Mouse (Mus musculus): ENCODE data around the gene Pigo. TPM values are rescaled to one million over a fixed set of nuclear protein-coding genes. Genes with fewer than 3 reads are reported as not detected.
A peak's percentile ranks its signal among the peaks of the same experiment; 100 is the strongest.

The Pigo gene
- polyA plus RNA-seq, 1 experiment from 2014 or later: 21.7 TPM

DNA sequence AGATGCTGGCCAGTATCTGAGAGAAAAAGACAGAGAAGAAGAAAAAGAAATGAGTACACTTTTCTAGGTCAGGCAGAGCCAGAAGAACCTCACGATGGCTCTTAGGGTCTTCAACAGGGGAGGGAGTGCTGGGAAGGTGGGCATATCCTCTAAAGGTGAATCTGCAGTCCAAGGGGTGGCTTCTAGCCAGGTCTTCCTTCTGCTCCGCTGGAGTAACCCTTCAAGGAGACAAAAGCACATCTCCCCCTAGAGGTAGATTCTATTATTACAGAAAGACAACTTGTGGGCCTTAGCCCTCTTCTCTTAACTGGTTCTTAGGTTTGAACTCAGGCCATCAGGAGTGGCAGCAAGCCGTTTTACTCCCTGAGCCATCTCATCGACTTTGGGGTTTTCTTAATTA is 27.0 kb upstream of the Pigo start:
- ATAC-seq (ENCODE audit: insufficient number of reproducible peaks, low FRiP score, low TSS enrichment, low read depth) (no peak), DNase-seq (ENCODE audit: low spot score) (no peak)
- Histone ChIP-seq H3K36me3 (ENCODE audit: control insufficient read depth, insufficient read depth, low read length) (no peaks in the 10 kb centered on the region), H3K27me3 (ENCODE audit: control insufficient read depth, insufficient read depth, low read length) (no peaks in the 10 kb centered on the region), H3K9ac (ENCODE audit: low read length) (no peak overlapping the region), H3K9me3 (ENCODE audit: control insufficient read depth, low read length) (no peaks in the 10 kb centered on the region), H3K4me3 (ENCODE audit: low read depth, low read length) (no peak overlapping the region), H3K4me1 (ENCODE audit: control insufficient read depth, insufficient read depth, low read length) (no peaks in the 10 kb centered on the region), H3K27ac (replicated peaks; ENCODE audit: low read depth, low read length) (no peak overlapping the region), H3K4me2 (ENCODE audit: low read depth, severe bottlenecking) (no peak overlapping the region)
- WGBS: 7% methylated on average over 4 of the region's 4 CpGs

DNA sequence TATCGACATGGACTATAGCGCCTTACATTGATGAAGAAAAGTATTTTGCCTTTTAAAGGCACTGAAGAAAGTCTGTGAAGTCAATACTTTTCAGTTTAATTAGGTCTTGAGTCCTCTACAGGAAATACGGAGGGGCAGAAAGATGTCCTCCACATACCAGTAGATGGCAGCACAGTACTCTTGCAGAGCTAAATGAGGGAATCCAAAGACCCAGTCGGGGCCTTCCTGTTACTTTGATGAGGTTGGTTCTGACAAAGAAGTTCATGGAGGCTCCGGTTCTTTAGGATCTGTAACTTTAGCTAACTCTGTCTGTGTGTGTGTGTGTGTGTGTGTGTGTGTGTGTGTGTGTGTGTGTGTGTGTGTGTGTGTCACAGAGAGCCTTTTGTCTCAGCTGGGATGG is 21.6 kb upstream of the Pigo start:
- DNase-seq (ENCODE audit: low spot score) (peak; percentile 72), ATAC-seq (ENCODE audit: insufficient number of reproducible peaks, low FRiP score, low TSS enrichment, low read depth) (no peak)
- no peak overlapping the region for H3K4me3 ChIP-seq (ENCODE audit: low read depth, low read length)
- WGBS: 11% methylated on average over 5 of the region's 5 CpGs
- no peaks in the 10 kb centered on the region for H3K27me3 ChIP-seq (ENCODE audit: control insufficient read depth, insufficient read depth, low read length)
- no peak overlapping the region for H3K4me2 ChIP-seq (ENCODE audit: low read depth, severe bottlenecking)
- H3K36me3 ChIP-seq (ENCODE audit: control insufficient read depth, insufficient read depth, low read length): no peaks in the 10 kb centered on the region
- no peaks in the 10 kb centered on the region for H3K9me3 ChIP-seq (ENCODE audit: control insufficient read depth, low read length)
- H3K4me1 ChIP-seq (ENCODE audit: control insufficient read depth, insufficient read depth, low read length): peaks cover 12% of the 10 kb centered on the region; the same call in 1 of the 2 replicates
- no peak overlapping the region for H3K27ac ChIP-seq (replicated peaks; ENCODE audit: low read depth, low read length)
- no peak overlapping the region for H3K9ac ChIP-seq (ENCODE audit: low read length)

DNA sequence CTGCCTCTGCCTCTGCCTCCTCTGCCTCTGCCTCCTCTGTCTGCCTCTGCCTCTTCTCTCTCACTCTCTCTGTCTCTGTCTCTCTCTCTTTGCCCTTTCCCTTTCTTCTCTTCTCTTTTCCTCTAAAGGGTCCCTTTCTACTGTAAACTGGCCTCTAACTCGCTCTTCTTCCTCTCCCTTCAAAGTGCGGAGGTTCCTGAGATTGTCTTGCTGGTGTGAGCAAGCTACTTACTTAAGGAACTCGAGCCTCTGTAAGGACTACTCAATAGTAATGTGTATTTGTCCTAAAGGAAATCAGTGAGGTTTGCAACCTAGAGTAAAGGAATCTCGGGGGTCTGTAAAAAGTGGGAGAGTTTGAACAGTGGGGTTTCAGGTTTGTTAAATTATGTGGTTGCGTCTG is 21.0 kb upstream of the Pigo start:
- no peak overlapping the region for H3K4me2 ChIP-seq (ENCODE audit: low read depth, severe bottlenecking)
- no peak overlapping the region for H3K27ac ChIP-seq (replicated peaks; ENCODE audit: low read depth, low read length)
- H3K27me3 ChIP-seq (ENCODE audit: control insufficient read depth, insufficient read depth, low read length): no peaks in the 10 kb centered on the region
- no peak for DNase-seq (ENCODE audit: low spot score)
- WGBS: 59% methylated on average over 5 of the region's 5 CpGs
- no peaks in the 10 kb centered on the region for H3K36me3 ChIP-seq (ENCODE audit: control insufficient read depth, insufficient read depth, low read length)
- H3K9ac ChIP-seq (ENCODE audit: low read length): no peak overlapping the region
- no peak for ATAC-seq (ENCODE audit: insufficient number of reproducible peaks, low FRiP score, low TSS enrichment, low read depth)
- no peak overlapping the region for H3K4me3 ChIP-seq (ENCODE audit: low read depth, low read length)
- peaks cover 12% of the 10 kb centered on the region; the same call in 1 of the 2 replicates for H3K4me1 ChIP-seq (ENCODE audit: control insufficient read depth, insufficient read depth, low read length)
- no peaks in the 10 kb centered on the region for H3K9me3 ChIP-seq (ENCODE audit: control insufficient read depth, low read length)

DNA sequence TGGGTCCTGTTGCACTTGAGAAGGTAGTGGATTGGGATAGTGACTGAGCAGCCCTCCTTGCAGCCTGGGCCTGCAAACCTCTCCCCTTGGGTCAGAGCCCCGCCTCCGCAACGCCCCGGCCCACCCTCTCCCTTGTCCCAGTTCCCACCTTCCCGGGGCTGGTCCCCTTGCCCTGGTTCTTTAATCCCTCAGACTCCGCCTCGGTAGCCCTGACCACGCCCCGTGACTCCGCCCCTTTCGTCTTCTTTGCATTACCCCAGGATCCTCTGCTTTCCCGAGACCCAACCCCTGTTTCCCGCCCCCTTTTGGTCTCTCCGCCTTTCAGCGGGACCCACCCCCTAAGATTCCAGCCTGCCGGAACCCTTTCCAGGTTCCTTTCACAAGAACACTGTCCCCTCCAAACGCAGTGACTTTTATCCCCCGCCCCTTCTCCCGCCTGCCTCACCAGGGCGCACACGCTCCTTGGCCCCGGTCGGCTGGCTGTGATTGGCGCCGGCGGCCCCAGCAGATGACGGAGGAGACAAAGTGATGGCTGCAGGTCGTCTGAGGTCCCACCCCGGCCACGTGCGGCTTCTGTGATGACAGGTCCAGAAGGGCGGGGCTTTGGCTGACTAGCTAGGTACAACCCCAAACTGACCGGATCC is 20.2 kb upstream of the Pigo start, which contains the start of gene Fam214b:
TSS of gene Fam214b (minus strand) at position 562 of the 644 bp plus-strand sequence.
- peak; percentile 95 for ATAC-seq (ENCODE audit: insufficient number of reproducible peaks, low FRiP score, low TSS enrichment, low read depth)
- peaks cover 12% of the 10 kb centered on the region; the same call in 1 of the 2 replicates for H3K4me1 ChIP-seq (ENCODE audit: control insufficient read depth, insufficient read depth, low read length)

DNA sequence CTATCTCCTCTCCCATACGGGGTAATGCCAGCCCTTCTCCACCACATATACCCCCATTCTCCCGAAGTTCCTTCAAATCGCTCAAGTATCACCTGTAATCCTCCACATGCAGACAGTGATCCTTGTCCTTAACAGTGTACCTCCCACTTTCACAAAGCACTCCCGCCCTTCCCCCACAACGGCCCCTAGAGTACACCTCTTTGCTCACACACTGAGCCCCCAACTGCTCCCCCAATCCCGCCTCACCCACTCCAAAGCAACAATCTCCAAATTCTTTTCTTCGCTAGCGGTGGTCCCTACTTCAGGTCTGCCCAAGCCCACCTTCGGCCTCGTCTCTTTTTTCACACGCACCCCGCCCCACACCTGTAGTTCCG is 19.7 kb upstream of the Pigo start:
- WGBS: 8% methylated on average over 13 of the region's 13 CpGs
- H3K27me3 ChIP-seq (ENCODE audit: control insufficient read depth, insufficient read depth, low read length): no peaks in the 10 kb centered on the region
- no peak overlapping the region for H3K27ac ChIP-seq (replicated peaks; ENCODE audit: low read depth, low read length)
- H3K4me1 ChIP-seq (ENCODE audit: control insufficient read depth, insufficient read depth, low read length): peaks cover 12% of the 10 kb centered on the region; the same call in 1 of the 2 replicates
- peak overlapping the region; percentile 64 for H3K4me2 ChIP-seq (ENCODE audit: low read depth, severe bottlenecking)
- ATAC-seq (ENCODE audit: insufficient number of reproducible peaks, low FRiP score, low TSS enrichment, low read depth): peak; percentile 15; the same call in 1 of the 2 replicates
- peak overlapping the region; percentile 47 for H3K4me3 ChIP-seq (ENCODE audit: low read depth, low read length)
- H3K9ac ChIP-seq (ENCODE audit: low read length): 0 out of 2 replicates have a peak overlapping the region, but pooled peaks have one; percentile 17
- H3K36me3 ChIP-seq (ENCODE audit: control insufficient read depth, insufficient read depth, low read length): no peaks in the 10 kb centered on the region
- no peak for DNase-seq (ENCODE audit: low spot score)
- H3K9me3 ChIP-seq (ENCODE audit: control insufficient read depth, low read length): no peaks in the 10 kb centered on the region

More for the DNA sequence above, 20.2 kb upstream of the Pigo start, which contains the start of gene Fam214b:
- DNase-seq (ENCODE audit: low spot score): peak; percentile 100
- H3K9me3 ChIP-seq (ENCODE audit: control insufficient read depth, low read length): no peaks in the 10 kb centered on the region
- no peaks in the 10 kb centered on the region for H3K27me3 ChIP-seq (ENCODE audit: control insufficient read depth, insufficient read depth, low read length)
- H3K4me2 ChIP-seq (ENCODE audit: low read depth, severe bottlenecking): peak within 1 kb of the TSS; percentile 64
- 1% methylated on average over 33 of the region's 33 CpGs for WGBS
- 0 out of 2 replicates have a peak within 1 kb of the TSS, but pooled peaks have one; percentile 40 for H3K9ac ChIP-seq (ENCODE audit: low read length)
- H3K36me3 ChIP-seq (ENCODE audit: control insufficient read depth, insufficient read depth, low read length): no peaks in the 10 kb centered on the region
- peak within 1 kb of the TSS; percentile 47 for H3K4me3 ChIP-seq (ENCODE audit: low read depth, low read length)
- H3K27ac ChIP-seq (replicated peaks; ENCODE audit: low read depth, low read length): no peak within 1 kb of the TSS

DNA sequence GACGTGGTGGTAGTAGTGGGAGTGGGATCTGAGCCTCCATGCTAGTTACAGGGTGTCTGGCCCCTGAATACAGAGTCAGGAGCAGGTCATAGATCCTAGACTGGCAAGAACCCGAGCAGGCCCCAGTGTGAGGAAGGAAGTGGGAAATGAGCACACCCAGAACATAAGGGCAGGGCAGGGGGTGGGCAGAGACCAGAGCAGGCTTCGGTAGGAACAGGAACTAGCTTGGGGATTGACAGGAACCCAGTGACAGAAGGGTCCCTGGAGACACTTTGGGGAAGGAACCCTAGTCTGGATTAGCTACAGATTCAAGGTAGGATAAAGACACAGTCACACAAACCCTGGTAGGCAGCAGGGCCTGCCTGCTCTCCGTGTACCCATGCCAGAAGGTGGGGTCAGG is 19.1 kb upstream of the Pigo start:
- DNase-seq (ENCODE audit: low spot score): no peak
- H3K4me3 ChIP-seq (ENCODE audit: low read depth, low read length): peak overlapping the region; percentile 47; the same call in 1 of the 2 replicates
- no peaks in the 10 kb centered on the region for H3K36me3 ChIP-seq (ENCODE audit: control insufficient read depth, insufficient read depth, low read length)
- 0 out of 2 replicates have a peak overlapping the region, but pooled peaks have one; percentile 17 for H3K9ac ChIP-seq (ENCODE audit: low read length)
- no peaks in the 10 kb centered on the region for H3K27me3 ChIP-seq (ENCODE audit: control insufficient read depth, insufficient read depth, low read length)
- no peaks in the 10 kb centered on the region for H3K9me3 ChIP-seq (ENCODE audit: control insufficient read depth, low read length)
- 40% methylated on average over 4 of the region's 4 CpGs for WGBS
- H3K27ac ChIP-seq (replicated peaks; ENCODE audit: low read depth, low read length): no peak overlapping the region
- ATAC-seq (ENCODE audit: insufficient number of reproducible peaks, low FRiP score, low TSS enrichment, low read depth): no peak
- H3K4me1 ChIP-seq (ENCODE audit: control insufficient read depth, insufficient read depth, low read length): peaks cover 13% of the 10 kb centered on the region
- peak overlapping the region; percentile 64 for H3K4me2 ChIP-seq (ENCODE audit: low read depth, severe bottlenecking)

DNA sequence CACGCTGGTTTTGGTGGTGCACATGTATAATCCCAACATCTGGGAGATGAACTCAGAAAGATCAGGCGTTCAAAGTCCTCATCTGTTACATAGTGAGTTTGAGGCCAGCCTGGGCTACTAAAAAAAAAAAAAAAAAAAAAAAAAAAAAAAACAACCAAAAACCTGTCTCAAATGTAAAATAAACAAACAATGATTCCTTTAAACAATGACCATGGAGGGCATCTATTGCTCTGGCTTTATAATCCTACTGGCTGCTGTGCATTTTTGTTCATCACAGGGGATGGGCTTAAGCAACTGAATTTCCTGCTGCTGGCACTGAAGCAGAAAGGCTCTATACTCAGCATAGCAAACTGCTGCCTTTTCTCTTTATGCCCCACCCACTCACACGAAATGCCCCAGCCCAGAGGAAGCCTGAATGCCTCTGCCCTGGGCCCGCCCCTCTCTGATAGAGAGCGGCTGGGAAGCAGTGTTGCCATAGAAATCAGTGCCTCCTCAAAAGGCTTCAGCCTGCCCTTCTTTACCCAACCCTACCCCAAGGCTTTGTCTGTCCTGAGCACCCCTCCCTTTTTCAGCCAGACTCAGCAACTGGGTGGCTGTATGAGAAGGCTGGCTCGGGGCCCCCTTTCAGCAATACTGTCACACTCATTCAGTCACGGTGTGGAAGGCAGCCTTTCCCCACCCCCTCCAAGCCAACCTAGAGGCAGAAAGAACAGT is 18.2 kb upstream of the Pigo start:
- Histone ChIP-seq H3K4me2 (ENCODE audit: low read depth, severe bottlenecking) (no peak overlapping the region; the same call in 1 of the 2 replicates), H3K9me3 (ENCODE audit: control insufficient read depth, low read length) (no peaks in the 10 kb centered on the region), H3K27me3 (ENCODE audit: control insufficient read depth, insufficient read depth, low read length) (no peaks in the 10 kb centered on the region), H3K27ac (replicated peaks; ENCODE audit: low read depth, low read length) (peak overlapping the region; percentile 36; the same call in 1 of the 2 replicates), H3K4me1 (ENCODE audit: control insufficient read depth, insufficient read depth, low read length) (peaks cover 20% of the 10 kb centered on the region), H3K4me3 (ENCODE audit: low read depth, low read length) (no peak overlapping the region), H3K9ac (ENCODE audit: low read length) (no peak overlapping the region), H3K36me3 (ENCODE audit: control insufficient read depth, insufficient read depth, low read length) (no peaks in the 10 kb centered on the region)
- ATAC-seq (ENCODE audit: insufficient number of reproducible peaks, low FRiP score, low TSS enrichment, low read depth) (no peak), DNase-seq (ENCODE audit: low spot score) (peak; percentile 50)
- 23% methylated on average over 7 of the region's 7 CpGs for WGBS

DNA sequence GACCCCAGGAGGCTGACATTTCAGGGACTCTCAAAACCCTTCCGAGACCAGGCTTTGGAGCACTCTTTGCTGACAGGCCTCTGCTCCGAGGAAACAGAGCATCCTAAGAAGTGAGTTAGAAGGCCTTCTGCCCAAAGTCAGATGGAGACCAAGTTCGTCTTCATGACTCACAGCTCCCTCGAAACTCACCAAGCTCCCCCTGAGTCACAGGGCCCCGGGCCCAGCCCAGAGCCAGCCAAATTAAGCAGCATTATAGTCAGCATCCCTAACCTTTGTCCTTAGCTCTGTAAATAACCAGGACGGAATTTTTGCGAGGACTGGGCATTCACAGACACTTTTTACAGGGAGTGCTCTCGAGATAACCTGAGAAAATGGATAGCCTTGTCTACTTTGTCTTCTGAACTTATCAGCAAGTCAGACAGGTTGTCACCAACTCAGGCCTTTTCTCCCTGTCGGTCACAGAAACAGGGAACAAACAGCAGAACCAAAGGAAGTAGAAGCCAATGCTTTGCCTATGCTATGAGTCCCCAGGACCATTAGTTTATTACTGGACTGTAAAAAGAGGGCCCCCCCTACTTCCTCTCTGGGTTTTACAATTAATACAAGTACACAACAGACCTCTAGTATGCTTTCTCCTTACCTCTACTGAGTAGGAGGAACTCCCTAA is 15.4 kb upstream of the Pigo start:
- H3K27ac ChIP-seq (replicated peaks; ENCODE audit: low read depth, low read length): no peak overlapping the region
- H3K27me3 ChIP-seq (ENCODE audit: control insufficient read depth, insufficient read depth, low read length): no peaks in the 10 kb centered on the region
- H3K36me3 ChIP-seq (ENCODE audit: control insufficient read depth, insufficient read depth, low read length): no peaks in the 10 kb centered on the region
- H3K9ac ChIP-seq (ENCODE audit: low read length): no peak overlapping the region
- no peaks in the 10 kb centered on the region for H3K9me3 ChIP-seq (ENCODE audit: control insufficient read depth, low read length)
- H3K4me2 ChIP-seq (ENCODE audit: low read depth, severe bottlenecking): no peak overlapping the region
- DNase-seq (ENCODE audit: low spot score): no peak
- no peak overlapping the region for H3K4me3 ChIP-seq (ENCODE audit: low read depth, low read length)
- peaks cover 20% of the 10 kb centered on the region for H3K4me1 ChIP-seq (ENCODE audit: control insufficient read depth, insufficient read depth, low read length)
- ATAC-seq (ENCODE audit: insufficient number of reproducible peaks, low FRiP score, low TSS enrichment, low read depth): no peak
- WGBS: 67% methylated on average over 9 of the region's 9 CpGs
